Mouse (Mus musculus): ENCODE data around the gene Fbxo2. TPM values are rescaled to one million over a fixed set of nuclear protein-coding genes. Genes with fewer than 3 reads are reported as not detected.

Gene Fbxo2
- polyA plus RNA-seq, 1 experiment from 2014 or later: 1.1 TPM

DNA sequence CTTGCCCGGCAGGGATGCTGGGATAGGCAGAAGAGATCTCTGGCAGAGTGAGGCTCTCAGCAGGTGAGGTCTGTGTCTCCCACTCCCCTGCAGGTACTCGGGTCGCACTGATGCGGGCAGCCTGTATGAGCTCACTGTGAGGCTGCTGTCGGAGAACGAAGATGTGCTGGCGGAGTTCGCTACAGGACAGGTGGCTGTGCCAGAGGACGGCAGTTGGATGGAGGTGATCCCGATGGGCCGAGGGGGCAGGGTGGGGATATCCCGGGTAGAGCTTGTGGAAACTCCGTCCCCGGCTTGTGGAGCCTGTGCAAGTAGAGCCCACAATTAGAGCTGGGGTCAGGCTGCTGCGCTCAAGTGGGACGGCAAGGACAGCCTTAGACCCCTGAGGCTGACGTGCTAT, 5.1 kb downstream of the Fbxo2 start:
- peaks cover 72% of the 10 kb centered on the region for H3K27me3 ChIP-seq (ENCODE audit: insufficient read depth, low read length)
- no peak overlapping the region for H3K27ac ChIP-seq (ENCODE audit: low read depth)
- H3K4me1 ChIP-seq (ENCODE audit: insufficient read depth): no peaks in the 10 kb centered on the region
- H3K9me3 ChIP-seq (ENCODE audit: low read depth, low read length): no peaks in the 10 kb centered on the region
- ATAC-seq (ENCODE audit: insufficient read depth) (no peak), DNase-seq (no peak)
- TF ChIP-seq CTCF (IDR thresholded peaks at IDR 0.05; ENCODE audit: low read depth): no peak
- 10% methylated on average over 17 of the region's 17 CpGs for WGBS
- H3K36me3 ChIP-seq (ENCODE audit: insufficient read depth): no peaks in the 10 kb centered on the region
- no peak overlapping the region for H3K4me3 ChIP-seq (ENCODE audit: low read depth, low read length)
- H3K4me2 ChIP-seq: no peak overlapping the region
- H3K9ac ChIP-seq: no peak overlapping the region

DNA sequence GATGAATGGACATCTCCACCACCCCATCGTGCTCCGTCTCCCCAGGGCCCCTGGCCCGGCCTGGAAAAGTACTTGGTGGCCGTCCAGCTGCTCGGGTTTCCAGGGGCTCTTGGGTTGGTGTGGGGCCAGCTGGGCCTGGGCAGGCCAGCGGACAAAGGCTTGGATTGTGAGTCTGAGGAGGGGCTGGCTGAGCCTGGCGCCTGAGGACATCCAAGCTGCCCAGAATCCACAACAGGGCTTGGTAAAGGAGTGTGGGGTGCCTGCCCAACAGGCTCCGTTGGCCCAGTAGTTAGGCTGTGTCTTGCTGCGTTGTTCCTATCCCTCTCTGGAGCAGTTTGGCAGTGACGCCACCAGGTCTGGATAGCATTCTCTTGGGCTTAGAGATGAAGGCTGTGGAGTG, 6.0 kb downstream of the Fbxo2 start:
- Histone ChIP-seq H3K27ac (ENCODE audit: low read depth) (no peak overlapping the region), H3K9ac (no peak overlapping the region), H3K9me3 (ENCODE audit: low read depth, low read length) (no peaks in the 10 kb centered on the region), H3K27me3 (ENCODE audit: insufficient read depth, low read length) (peaks cover 69% of the 10 kb centered on the region), H3K4me3 (ENCODE audit: low read depth, low read length) (no peak overlapping the region), H3K4me2 (peak overlapping the region; percentile 32; the same call in 1 of the 2 replicates), H3K4me1 (ENCODE audit: insufficient read depth) (no peaks in the 10 kb centered on the region), H3K36me3 (ENCODE audit: insufficient read depth) (no peaks in the 10 kb centered on the region)
- ATAC-seq (ENCODE audit: insufficient read depth): no peak
- TF ChIP-seq CTCF (IDR thresholded peaks at IDR 0.05; ENCODE audit: low read depth): no peak
- WGBS: 5% methylated on average over 10 of the region's 10 CpGs
- no peak for DNase-seq

DNA sequence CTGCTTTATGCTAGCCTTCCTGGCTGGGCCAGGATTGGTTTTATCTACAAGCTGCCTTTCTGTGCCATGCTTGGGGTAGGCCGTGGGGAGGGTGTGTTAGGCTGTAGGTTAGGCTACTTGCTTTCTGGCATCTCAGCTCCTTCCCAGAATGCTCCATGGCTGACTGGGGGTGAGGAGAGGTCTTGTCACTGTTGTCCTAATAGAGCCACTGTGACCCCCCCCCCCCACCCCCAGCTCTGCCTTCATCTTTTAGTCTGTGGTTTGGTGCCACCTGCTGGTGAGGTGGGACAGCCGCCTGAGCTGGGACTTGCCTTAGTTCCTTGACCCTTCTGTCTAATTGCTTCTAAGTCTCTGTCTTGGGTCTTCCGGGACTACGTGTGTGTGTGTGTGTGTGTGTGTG, 6.6 kb downstream of the Fbxo2 start:
- peaks cover 69% of the 10 kb centered on the region for H3K27me3 ChIP-seq (ENCODE audit: insufficient read depth, low read length)
- no peak overlapping the region for H3K27ac ChIP-seq (ENCODE audit: low read depth)
- H3K4me2 ChIP-seq: peak overlapping the region; percentile 32; the same call in 1 of the 2 replicates
- no peak overlapping the region for H3K4me3 ChIP-seq (ENCODE audit: low read depth, low read length)
- H3K9me3 ChIP-seq (ENCODE audit: low read depth, low read length): no peaks in the 10 kb centered on the region
- no peak overlapping the region for H3K9ac ChIP-seq
- ATAC-seq (ENCODE audit: insufficient read depth) (no peak), DNase-seq (peak; percentile 75)
- H3K36me3 ChIP-seq (ENCODE audit: insufficient read depth): no peaks in the 10 kb centered on the region
- TF ChIP-seq CTCF (IDR thresholded peaks at IDR 0.05; ENCODE audit: low read depth): peak; percentile 69
- H3K4me1 ChIP-seq (ENCODE audit: insufficient read depth): no peaks in the 10 kb centered on the region
- WGBS: 21% methylated on average over 4 of the region's 4 CpGs

DNA sequence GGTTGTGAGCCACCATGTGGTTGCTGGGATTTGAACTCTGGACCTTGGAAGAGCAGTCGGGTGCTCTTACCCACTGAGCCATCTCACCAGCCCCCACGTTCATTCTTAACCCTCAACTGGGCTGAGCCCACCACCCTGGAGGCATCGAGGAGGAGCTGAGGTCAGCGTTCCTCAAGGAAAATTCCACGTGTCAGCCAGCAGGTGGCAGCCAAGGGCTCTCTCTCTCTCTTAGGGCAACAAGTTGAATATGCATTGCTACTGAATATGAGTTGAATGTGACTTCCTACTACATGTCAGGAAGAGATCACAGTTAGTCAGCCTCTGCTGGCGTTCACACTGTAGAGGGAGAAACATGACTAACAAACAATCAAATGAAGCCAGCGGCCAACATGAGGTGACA, 7.9 kb downstream of the Fbxo2 start:
- Histone ChIP-seq H3K9ac (no peak overlapping the region), H3K4me1 (ENCODE audit: insufficient read depth) (no peaks in the 10 kb centered on the region), H3K9me3 (ENCODE audit: low read depth, low read length) (no peaks in the 10 kb centered on the region), H3K27me3 (ENCODE audit: insufficient read depth, low read length) (peaks cover 70% of the 10 kb centered on the region), H3K4me3 (ENCODE audit: low read depth, low read length) (no peak overlapping the region), H3K27ac (ENCODE audit: low read depth) (no peak overlapping the region), H3K4me2 (no peak overlapping the region), H3K36me3 (ENCODE audit: insufficient read depth) (no peaks in the 10 kb centered on the region)
- peak; percentile 75 for DNase-seq
- no peak for ATAC-seq (ENCODE audit: insufficient read depth)
- peak; percentile 81 for TF ChIP-seq CTCF (IDR thresholded peaks at IDR 0.05; ENCODE audit: low read depth)
- 24% methylated on average over 7 of the region's 7 CpGs for WGBS

DNA sequence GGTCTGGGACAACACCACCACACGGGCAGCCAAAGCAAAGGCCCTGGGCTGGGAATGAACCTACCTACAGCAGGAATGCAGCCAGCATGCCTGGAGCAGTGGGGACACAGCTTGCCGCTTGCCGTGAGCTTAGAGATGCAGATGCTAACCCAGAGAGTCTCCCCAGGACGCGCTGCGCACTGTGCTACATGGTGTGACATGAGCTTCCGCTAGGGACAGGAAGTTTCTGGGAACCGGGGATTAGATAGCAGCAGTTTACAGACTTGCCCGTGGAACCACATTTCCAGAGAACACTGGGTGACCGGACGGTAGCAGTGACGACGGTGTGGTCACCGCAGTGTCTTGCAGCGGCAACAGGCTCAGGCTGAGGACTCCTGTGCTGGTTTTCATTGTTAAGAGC, 9.2 kb downstream of the Fbxo2 start:
- no peaks in the 10 kb centered on the region for H3K4me1 ChIP-seq (ENCODE audit: insufficient read depth)
- no peak overlapping the region for H3K9ac ChIP-seq
- 24% methylated on average over 15 of the region's 15 CpGs for WGBS
- peaks cover 72% of the 10 kb centered on the region for H3K27me3 ChIP-seq (ENCODE audit: insufficient read depth, low read length)
- DNase-seq (no peak), ATAC-seq (ENCODE audit: insufficient read depth) (no peak)
- no peaks in the 10 kb centered on the region for H3K36me3 ChIP-seq (ENCODE audit: insufficient read depth)
- no peak for TF ChIP-seq CTCF (IDR thresholded peaks at IDR 0.05; ENCODE audit: low read depth)
- no peaks in the 10 kb centered on the region for H3K9me3 ChIP-seq (ENCODE audit: low read depth, low read length)
- H3K27ac ChIP-seq (ENCODE audit: low read depth): no peak overlapping the region
- no peak overlapping the region for H3K4me3 ChIP-seq (ENCODE audit: low read depth, low read length)
- H3K4me2 ChIP-seq: no peak overlapping the region

DNA sequence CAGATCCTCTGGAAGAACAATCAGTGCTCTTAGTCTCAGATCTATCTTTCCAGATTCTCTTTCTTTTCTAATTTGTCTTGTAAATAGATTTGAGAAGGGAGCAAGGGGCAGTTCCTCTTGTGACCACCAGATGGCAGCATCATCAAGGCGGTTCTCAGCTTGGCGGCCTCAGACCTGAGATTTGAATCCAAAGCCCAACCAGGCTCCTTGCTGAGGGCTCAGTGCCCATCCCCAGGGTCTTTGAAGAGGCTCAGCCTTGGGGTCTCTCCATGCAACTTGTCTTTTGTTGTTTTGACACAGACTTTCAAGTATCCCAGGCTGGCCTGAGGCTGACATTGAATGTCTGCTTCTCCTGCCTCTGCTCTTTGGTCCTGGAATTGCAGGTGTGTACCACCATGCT, 10.4 kb downstream of the Fbxo2 start:
- no peak for ATAC-seq (ENCODE audit: insufficient read depth)
- H3K27me3 ChIP-seq (ENCODE audit: insufficient read depth, low read length): peaks cover 71% of the 10 kb centered on the region

DNA sequence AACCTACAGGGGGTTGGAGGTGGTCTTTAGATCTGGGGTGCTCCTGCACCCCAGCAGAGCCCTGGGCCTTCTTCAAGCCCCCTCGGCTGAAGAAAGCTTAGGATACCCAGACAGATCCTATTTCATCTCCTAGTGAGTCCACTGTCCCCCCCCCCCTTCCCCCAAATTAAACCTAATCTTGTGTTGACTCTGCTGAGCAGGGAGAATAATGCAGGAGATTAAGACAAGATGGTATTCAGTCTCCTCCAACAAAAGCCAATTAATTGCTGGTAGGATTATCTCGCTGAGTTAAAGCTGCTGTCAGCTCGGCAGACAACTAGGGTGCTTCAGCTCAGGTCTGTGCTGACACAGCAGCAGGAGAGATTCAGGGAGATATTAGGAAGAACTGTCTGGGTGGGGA, 10.8 kb downstream of the Fbxo2 start:
- no peaks in the 10 kb centered on the region for H3K36me3 ChIP-seq (ENCODE audit: insufficient read depth)
- TF ChIP-seq CTCF (IDR thresholded peaks at IDR 0.05; ENCODE audit: low read depth): no peak
- H3K27ac ChIP-seq (ENCODE audit: low read depth): no peak overlapping the region
- no peaks in the 10 kb centered on the region for H3K4me1 ChIP-seq (ENCODE audit: insufficient read depth)
- ATAC-seq (ENCODE audit: insufficient read depth): no peak
- peaks cover 71% of the 10 kb centered on the region for H3K27me3 ChIP-seq (ENCODE audit: insufficient read depth, low read length)
- H3K4me2 ChIP-seq: no peak overlapping the region
- 38% methylated on average over 3 of the region's 3 CpGs for WGBS
- H3K9ac ChIP-seq: no peak overlapping the region
- no peak for DNase-seq
- H3K9me3 ChIP-seq (ENCODE audit: low read depth, low read length): no peaks in the 10 kb centered on the region
- no peak overlapping the region for H3K4me3 ChIP-seq (ENCODE audit: low read depth, low read length)

More for the DNA sequence above, 10.4 kb downstream of the Fbxo2 start:
- Histone ChIP-seq H3K27ac (ENCODE audit: low read depth) (no peak overlapping the region), H3K9me3 (ENCODE audit: low read depth, low read length) (no peaks in the 10 kb centered on the region), H3K36me3 (ENCODE audit: insufficient read depth) (no peaks in the 10 kb centered on the region), H3K4me2 (no peak overlapping the region), H3K4me3 (ENCODE audit: low read depth, low read length) (no peak overlapping the region), H3K9ac (no peak overlapping the region), H3K4me1 (ENCODE audit: insufficient read depth) (no peaks in the 10 kb centered on the region)
- 0% methylated on average over 2 of the region's 2 CpGs for WGBS
- peak; percentile 81 for DNase-seq
- TF ChIP-seq CTCF (IDR thresholded peaks at IDR 0.05; ENCODE audit: low read depth): peak; percentile 96

All from lung, embryonic 14.5 days (tissue).